Mouse (Mus musculus): ENCODE results near the gene Ptpdc1. TPM values are rescaled to one million over a fixed set of nuclear protein-coding genes. Genes with fewer than 3 reads are reported as not detected.

Gene Ptpdc1
- total RNA-seq, 2 experiments from 2014 or later = 5.0 to 6.3 TPM

DNA sequence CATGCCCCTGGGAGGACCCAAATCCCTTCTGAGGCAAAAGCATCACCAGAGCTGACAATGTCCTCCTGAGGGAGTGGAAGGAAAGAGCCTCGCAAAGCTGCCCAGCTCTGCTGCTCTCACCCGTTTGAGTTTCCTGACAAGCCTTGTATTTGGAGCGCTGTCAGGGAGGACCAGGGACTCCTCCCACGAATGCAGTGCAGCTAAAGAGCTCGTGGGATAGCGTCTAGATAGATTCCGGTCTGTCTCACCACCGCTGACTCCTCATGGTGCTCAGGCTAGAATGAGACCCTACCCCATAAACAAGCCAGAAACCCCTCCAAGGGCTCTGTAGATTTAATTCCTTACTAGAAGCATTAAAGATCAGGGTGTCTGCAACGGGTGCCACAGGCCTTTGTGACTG lies 32.3 kb upstream of the Ptpdc1 start:
- no peak for DNase-seq (ENCODE audit: low spot score in 2 of 2)

DNA sequence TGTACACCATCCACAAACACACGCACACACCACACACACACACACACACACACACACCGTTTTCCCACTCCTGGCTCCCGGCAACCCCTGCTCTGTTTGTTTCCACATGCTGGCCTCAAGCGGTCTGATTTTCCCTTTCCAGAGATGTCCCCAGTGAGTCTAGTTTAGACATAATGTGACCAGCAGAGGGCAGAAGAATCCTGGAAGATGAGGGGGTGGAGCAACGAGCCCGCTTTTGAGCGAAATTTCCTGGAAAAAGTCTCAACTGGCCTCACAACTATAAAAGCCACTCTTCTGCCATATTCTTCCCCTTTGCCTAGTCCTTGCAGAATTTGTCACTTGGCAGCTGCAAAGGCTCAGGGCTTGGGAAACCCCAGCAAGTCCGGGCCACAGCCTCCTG lies 30.2 kb upstream of the Ptpdc1 start:
- peak; percentile 35 to 43 for DNase-seq (ENCODE audit: low spot score in 2 of 2)

DNA sequence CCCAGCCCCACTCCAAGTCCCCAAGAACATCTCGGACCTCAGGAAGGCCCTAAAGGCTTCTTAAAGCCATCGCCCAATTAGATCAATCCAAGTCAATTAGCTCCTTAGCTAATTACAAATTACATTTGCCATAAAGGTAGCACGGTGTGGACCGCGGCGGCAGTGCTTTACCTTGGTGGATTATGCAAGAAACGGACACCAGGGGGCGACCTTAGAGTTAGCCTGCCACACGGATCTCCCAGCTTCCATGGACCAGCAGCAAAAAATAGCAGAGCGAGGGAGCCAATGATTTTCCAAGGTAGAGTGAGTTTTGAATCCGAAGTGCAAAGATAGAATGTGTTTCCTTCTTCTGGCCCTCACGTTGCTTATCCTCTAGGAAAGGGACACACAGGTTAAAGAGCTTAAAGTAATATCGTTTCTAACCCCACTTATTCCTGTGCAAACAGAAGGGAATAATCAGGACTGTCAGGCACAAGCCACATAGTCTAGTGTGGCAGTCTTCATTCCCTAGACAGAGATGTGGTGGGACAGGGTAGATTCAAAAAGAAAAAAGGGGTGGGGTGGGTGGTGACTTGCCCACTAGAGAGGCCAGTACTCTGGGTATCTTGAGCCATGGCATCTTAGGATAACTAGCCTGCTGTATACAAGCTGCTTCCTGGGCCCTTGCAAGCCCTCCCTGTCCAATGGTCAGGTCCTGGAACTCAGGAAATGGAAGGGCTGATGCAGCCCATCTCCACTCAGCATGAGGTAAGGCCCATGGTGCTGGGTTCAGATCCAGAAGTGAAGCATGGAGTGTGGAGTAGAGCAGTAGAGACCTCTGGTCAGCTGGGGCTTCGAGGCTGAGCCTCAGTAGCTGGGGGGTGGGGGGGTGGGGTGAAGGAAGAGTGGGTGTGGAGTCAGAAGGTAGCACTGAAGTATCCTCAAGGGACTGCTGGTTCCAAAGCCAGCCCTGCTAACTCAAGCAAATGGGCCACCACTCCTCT lies 28.6 kb upstream of the Ptpdc1 start:
- peak; percentile 69 to 71 for DNase-seq (ENCODE audit: low spot score in 2 of 2)

DNA sequence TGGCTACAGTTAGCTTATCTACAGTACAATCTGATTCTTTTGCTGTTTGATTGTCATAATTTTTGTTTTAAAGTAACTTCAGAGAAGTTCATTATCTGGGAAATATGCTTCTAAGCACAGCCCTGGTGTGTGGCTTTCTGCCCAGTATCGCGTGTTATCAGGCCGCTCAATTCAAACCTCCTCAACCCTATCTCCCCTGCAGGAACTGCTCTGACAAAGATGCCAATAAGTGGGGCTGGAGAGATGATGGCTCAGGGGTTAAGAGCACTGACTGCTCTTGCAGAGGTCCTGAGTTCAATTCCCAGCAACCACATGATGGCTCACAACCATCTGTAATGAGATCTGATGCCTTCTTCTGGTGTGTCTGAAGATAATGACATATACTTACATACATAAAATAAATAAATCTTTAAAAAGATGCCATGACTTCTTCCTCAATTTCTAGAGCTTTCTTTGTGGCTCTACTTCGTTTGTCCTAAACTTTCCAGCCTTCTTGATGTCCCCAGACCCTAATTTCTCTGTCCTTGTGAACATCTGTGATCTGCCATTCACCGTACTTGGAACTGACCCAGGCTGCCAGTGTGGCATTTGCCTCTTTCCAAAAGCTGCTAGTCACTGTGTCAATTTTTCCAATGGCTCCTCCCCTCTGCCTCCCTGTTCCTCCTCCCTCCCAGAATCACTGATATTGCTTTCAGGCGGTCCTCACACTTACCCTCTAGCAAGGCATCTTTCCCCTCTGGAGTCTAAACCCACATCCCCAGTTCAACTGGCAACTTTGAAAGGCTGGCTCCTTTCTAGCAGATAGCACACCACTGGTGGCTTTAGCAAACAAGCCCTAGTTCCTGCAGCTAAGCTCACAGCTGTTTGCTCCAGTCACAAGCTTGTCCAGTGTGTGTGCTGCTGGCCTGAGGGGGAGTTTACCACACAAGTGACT lies 25.9 kb upstream of the Ptpdc1 start:
- DNase-seq (ENCODE audit: low spot score in 2 of 2) = no peak

DNA sequence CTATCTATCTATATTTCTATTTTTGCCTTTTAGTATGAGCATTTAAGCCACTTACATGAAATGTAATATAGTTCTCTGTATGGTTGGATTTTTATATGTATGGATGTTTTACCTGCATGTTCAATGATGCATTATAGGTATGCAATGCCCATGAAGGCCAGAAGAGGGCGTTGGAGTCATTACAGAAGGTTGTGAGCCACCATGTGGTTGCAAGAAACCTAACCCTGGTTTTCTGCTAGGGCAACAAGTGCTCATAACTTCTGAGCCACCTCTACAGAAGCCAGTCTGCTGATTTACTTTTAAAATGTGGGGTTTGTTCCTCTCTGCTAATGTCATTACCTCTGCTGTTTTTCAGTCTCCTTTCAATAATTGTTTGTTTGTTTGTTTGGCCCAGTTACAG lies 25.2 kb upstream of the Ptpdc1 start:
- no peak for DNase-seq (ENCODE audit: low spot score in 2 of 2)

DNA sequence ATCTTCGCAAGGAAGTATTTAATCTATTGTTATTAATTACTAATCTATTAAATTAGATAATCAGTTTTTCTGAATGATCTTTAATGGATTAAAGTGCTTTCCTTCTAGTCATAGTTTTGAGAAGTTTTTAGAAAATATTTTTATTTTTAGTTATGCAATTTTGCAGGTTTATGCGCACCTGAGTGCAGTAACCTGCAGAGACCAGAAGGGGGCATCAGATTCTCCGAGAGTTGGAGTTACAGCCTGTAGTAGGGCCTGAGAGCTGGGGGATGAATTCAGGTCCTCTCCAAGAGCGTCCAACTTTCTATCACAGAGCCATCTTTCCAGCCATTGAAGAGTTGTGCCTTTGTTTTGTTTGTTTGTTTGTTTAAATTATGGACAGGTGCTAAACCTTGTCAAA lies 21.2 kb upstream of the Ptpdc1 start:
- DNase-seq (ENCODE audit: low spot score in 2 of 2) = no peak

DNA sequence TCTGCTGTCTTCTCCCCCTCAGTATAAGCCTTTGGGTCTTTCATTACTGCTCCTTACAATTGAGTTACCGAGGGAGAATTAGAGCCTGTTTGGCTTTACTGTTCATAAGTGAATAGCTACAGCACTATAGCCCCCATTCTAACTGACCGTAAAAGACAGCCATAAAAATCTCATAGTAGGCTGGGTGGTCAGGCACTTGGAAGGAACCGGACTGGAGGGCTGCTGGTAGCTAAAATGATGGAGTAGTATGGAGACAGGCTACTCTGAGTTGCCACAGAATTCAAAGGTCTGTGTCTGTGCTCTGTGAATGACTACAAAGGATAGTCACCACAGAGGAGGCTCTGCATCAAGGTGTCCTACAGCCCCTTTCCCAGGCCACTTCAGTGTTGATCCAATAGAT lies 18.5 kb upstream of the Ptpdc1 start:
- DNase-seq (ENCODE audit: low spot score in 2 of 2) = no peak

GRCm38 (mm10) chr13:48643072-48643471 lies 17.6 kb upstream of the Ptpdc1 start:
- no peak for DNase-seq (ENCODE audit: low spot score in 2 of 2)

- DNase-seq (ENCODE audit: low spot score in 2 of 2) = no peak
Observed at GRCm38 (mm10) chr13:48639570-48639969, 14.1 kb upstream of the Ptpdc1 start.

- no peak for DNase-seq (ENCODE audit: low spot score in 2 of 2)
Observed at GRCm38 (mm10) chr13:48637706-48638105, 12.2 kb upstream of the Ptpdc1 start.

DNA sequence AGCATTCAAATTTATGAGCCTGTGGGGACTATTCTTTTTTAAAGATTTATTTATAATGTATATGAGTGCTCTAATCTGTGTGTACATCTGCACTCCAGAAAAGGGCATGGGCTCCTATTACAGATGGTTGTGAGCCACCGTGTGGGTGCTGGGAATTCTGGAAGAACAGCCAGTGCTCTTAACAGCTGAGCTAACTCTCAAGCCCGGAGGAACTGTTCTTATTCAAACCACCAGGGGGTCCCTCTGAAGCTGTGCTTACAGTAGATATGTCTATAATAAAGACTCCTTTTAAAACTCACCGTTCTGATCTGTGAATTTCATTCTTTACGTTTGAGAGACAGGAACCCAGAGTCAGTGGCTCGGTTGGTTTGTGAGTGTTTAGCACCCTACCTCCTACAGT lies 6.2 kb upstream of the Ptpdc1 start:
- DNase-seq (ENCODE audit: low spot score in 2 of 2) = no peak

DNA sequence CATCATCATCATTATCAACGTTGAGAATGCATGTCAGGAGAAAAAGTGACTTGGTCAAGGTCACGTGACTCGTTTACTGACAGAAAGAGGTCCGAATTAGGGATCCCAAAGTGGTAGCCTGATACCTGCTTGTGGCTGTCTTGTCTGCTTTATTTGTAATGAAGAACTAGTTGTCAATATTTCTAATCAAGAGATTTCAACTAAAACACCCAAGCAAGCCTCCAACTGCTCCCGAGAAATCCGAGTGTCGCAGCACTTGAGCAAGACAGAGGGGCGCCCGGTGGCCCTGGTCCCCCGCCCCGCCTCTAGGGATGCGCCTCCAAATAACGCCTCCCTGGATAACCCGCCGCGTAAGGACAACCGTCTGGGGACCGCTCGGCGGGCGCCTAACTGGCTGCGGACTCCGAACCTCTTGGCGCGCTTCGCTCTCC lies 481 bp downstream of the Ptpdc1 start:
- no peak for DNase-seq (ENCODE audit: low spot score in 2 of 2)

GRCm38 (mm10) chr13:48618890-48619289 lies 6.6 kb downstream of the Ptpdc1 start:
- no peak for DNase-seq (ENCODE audit: low spot score in 2 of 2)

- no peak for DNase-seq (ENCODE audit: low spot score in 2 of 2)
Observed at GRCm38 (mm10) chr13:48617774-48618173, 7.7 kb downstream of the Ptpdc1 start.

- DNase-seq (ENCODE audit: low spot score in 2 of 2) = no peak
Observed at GRCm38 (mm10) chr13:48614525-48614924, 10.9 kb downstream of the Ptpdc1 start.

DNA sequence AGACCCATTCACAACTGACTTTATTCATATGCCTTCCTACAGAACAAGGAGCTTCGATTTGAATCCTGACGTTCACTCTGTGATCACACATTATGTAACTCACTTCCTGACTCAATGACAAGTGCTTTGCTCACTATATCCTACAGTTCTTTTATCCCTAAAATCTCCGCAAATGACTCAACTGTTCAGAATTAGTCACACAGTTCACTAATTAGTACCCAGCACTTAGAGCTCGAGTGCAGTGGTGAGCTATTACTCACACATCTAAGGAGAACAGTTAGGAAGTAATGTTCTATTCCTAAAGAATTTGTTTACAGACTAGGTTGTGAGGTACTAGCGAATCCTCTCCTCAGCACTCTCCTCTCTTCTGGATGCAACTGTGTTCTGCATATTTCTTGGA lies 16.4 kb downstream of the Ptpdc1 start:
- no peak for DNase-seq (ENCODE audit: low spot score in 2 of 2)

DNA sequence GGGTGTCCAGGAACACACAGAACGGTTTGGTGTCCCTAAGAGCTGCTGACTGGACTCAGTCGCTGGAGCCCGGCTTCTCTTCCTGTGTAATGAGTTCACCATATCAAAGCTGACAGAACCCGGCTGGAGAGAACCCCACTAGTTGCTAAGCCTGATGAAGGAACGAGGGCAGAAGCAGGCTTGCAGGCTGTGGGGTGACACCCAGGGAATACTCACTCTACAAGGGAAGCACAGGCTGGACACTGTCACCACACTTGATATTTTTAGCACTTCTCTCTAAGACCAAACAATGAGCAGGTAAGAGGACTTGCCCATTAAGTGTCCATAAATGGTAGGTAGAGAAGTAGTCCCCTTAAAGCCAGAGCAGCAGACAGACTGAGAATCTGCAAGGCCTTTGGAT lies 20.9 kb downstream of the Ptpdc1 start:
- no peak for DNase-seq (ENCODE audit: low spot score in 2 of 2)

GRCm38 (mm10) chr13:48603296-48603695 lies 22.2 kb downstream of the Ptpdc1 start:
- DNase-seq (ENCODE audit: low spot score in 2 of 2) = no peak

- DNase-seq (ENCODE audit: low spot score in 2 of 2) = no peak
Observed at GRCm38 (mm10) chr13:48594605-48595004, 30.9 kb downstream of the Ptpdc1 start.

- DNase-seq (ENCODE audit: low spot score in 2 of 2) = no peak
Observed at GRCm38 (mm10) chr13:48594031-48594430, 31.4 kb downstream of the Ptpdc1 start.

DNA sequence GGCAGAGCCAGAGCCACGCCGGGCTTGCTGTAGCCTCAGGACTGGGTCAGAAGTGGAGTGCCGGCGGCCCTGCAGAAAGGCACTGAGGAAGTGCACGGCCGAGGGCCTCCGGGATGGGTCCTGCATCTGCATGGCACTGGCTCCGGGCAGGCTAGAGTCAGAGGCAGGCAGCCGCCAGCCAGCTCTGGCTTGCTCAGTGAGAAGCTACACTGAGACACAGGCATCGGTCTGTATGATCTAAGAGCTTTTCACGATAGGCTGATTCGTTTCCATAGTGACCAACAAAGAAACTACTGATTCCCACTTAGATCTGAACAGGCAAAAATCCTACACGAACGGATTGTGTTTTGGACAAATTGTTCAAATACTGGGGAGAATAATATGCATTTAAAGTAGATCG lies 32.3 kb downstream of the Ptpdc1 start:
- no peak for DNase-seq (ENCODE audit: low spot score in 2 of 2)

DNA sequence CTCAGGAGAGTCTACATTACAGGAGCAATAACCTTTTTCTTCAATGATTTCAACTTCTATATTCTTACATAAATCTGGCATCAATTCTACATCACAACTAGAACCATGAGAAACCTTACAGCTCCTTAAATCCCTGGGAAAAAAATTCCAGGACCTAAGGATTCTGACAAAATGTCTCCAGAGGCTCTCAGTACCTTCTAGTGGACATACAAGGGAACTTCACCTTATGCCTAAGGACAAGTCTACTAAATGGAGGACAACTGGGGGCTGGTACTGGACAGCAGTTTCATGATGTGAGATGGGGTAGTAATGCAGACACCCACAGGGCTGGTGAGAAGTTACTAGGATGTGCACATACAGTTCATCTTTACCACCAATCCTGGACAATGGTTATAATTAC lies 34.7 kb downstream of the Ptpdc1 start:
- DNase-seq (ENCODE audit: low spot score in 2 of 2) = no peak

Data from adrenal gland, adult 18-20 months (tissue).